Mouse (Mus musculus) lung, postnatal 0 days (tissue): ENCODE measurements at regions not wholly inside any gene's neighbourhood (a gene's known extent, or its start where the extent isn't known, plus 50 kb on each side); places are given as distances from the start of the nearest gene placed in this dataset.
A peak's percentile ranks its signal among the peaks of the same experiment; 100 is the strongest.

Experiments used
- ATAC-seq: fragments of 200-750 bp; cut with Nextera tagmentation; 2 replicates; pipeline ENCODE4 v1.8.0; 2017; ENCODE audit warnings: moderate library complexity
- DNase-seq: peaks from one replicate; pipeline ENCODE4 v3.0.0-alpha.2; 2016; ENCODE audit warnings: low spot score
- H3K27ac ChIP-seq: fragments of 300-500 bp; sonication (generic); 2 replicates; pipeline ENCODE4 v1.5.1; 2014; ENCODE audit warnings: antibody characterized with exemption, mild to moderate bottlenecking, low read length, mixed read lengths
- H3K27me3 ChIP-seq: fragments of 300-500 bp; sonication (generic); replicated peaks from 2 replicates; pipeline ENCODE4 v1.6.1; 2014; ENCODE audit warnings: low read length, mixed read lengths; ENCODE audit not compliant: insufficient read depth
- H3K36me3 ChIP-seq: fragments of 300-500 bp; sonication (generic); 2 replicates; pipeline ENCODE4 v1.6.1; 2014; ENCODE audit warnings: low read length, mixed read lengths; ENCODE audit not compliant: insufficient read depth
- H3K4me1 ChIP-seq: fragments of 300-500 bp; sonication (generic); 2 replicates; pipeline ENCODE4 v1.6.1; 2014; ENCODE audit warnings: antibody characterized with exemption, low read depth, low read length, mixed read lengths; ENCODE audit not compliant: insufficient read depth
- H3K4me2 ChIP-seq: fragments of 300-500 bp; sonication (generic); replicated peaks from 2 replicates; pipeline ENCODE4 v1.6.1; 2014; ENCODE audit warnings: low read depth, mild to moderate bottlenecking, low read length, moderate library complexity, mixed read lengths
- H3K4me3 ChIP-seq: fragments of 300-500 bp; sonication (generic); 2 replicates; pipeline ENCODE4 v1.5.1; 2014; ENCODE audit warnings: low read depth, low read length
- H3K9ac ChIP-seq: fragments of 300-500 bp; sonication (generic); replicated peaks from 2 replicates; pipeline ENCODE4 v1.6.1; 2014; ENCODE audit warnings: low read depth, mild to moderate bottlenecking
- H3K9me3 ChIP-seq: fragments of 300-500 bp; sonication (generic); 2 replicates; pipeline ENCODE4 v1.6.1; 2016; ENCODE audit warnings: low read length, mixed read lengths
- CTCF ChIP-seq: IDR thresholded peaks from 2 replicates; pipeline ENCODE4 v1.5.1; 2016; ENCODE audit warnings: antibody characterized with exemption, mild to moderate bottlenecking
- EP300 ChIP-seq: IDR thresholded peaks from 2 replicates; pipeline ENCODE4 v1.6.1; 2016; ENCODE audit warnings: antibody characterized with exemption, mild to moderate bottlenecking, control low read depth
- WGBS: fragments of 180-500 bp; shearing (Covaris S2); extraction: QIAGEN DNeasy Blood & Tissue Kit; methylation state at CpG from one replicate; pipeline ENCODE4 v1.1.7; 2014; 5-methylcytosine and 5-hydroxymethylcytosine counted together

DNA sequence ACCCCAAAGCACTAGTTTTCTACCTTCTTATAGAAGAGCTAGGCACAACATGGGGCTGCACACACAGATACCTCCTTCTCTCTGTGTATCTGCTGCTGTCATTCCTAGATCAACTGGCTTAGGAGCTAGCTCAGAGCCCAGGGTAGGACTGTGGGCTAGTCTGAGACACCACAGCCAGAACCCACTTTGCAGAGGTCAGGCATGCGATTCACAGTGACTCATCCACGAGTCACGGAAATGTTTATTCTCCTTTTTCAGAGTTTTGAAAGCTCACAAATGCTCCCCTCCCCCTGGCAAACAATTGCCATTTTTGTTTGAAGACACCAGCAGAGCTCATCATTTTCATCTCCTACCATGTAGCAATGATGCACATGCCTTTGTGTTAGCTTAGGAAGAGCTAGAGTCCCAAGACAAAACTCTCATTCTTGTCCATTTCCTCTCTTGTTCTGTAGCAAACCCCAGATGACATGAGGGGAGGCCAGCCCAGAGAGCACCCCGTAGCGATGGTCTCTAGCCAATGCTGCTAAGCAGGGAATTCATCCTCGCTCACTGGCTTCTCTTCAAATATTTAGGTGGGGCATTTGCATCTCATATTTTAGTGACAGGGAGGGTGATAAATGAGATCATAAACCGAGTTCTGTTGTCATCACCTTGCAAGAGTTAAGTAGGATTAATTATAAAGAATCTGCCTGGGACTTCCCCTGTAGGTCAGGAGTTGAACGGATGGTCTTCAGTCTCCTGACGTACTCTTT lies 108.4 kb upstream of the Twist2 start:
- no peak overlapping the region for H3K4me3 ChIP-seq
- ATAC-seq = no peak
- no peak for TF ChIP-seq CTCF
- TF ChIP-seq EP300 = no peak

DNA sequence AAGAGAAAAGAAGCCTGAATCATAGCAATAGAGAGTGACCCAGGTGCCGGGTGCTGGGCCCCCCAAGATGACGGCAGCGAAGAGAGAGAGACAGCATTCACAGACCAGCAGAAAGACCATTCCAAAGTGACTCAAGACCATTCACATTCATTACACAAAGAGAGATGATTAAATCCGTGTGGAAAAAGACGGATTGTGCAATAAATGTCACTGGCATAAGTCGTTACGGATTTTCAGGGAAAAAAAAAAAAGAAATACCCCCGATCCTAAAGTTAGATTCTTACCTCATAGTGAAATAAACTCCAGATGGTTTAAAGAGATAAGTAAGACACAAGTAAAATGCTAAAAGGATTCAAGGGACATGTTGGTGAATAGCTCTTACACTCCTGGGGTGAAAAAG lies 104.2 kb upstream of the Twist2 start:
- Histone ChIP-seq H3K4me2 (no peak overlapping the region), H3K27me3 (no peaks in the 10 kb centered on the region), H3K36me3 (no peaks in the 10 kb centered on the region), H3K9ac (no peak overlapping the region), H3K4me1 (no peaks in the 10 kb centered on the region), H3K4me3 (no peak overlapping the region), H3K9me3 (no peaks in the 10 kb centered on the region), H3K27ac (no peak overlapping the region)
- ATAC-seq = no peak
- no peak for TF ChIP-seq EP300
- no peak for TF ChIP-seq CTCF
- 67% methylated on average over 8 of the region's 8 CpGs for WGBS
- DNase-seq = peak; percentile 37

More for the DNA sequence above, 108.4 kb upstream of the Twist2 start:
- H3K4me1 ChIP-seq = no peaks in the 10 kb centered on the region
- no peaks in the 10 kb centered on the region for H3K36me3 ChIP-seq
- H3K27ac ChIP-seq = no peak overlapping the region
- no peak overlapping the region for H3K9ac ChIP-seq
- H3K4me2 ChIP-seq = no peak overlapping the region
- no peaks in the 10 kb centered on the region for H3K9me3 ChIP-seq
- 64% methylated on average over 9 of the region's 9 CpGs for WGBS
- no peak for DNase-seq
- H3K27me3 ChIP-seq = no peaks in the 10 kb centered on the region

DNA sequence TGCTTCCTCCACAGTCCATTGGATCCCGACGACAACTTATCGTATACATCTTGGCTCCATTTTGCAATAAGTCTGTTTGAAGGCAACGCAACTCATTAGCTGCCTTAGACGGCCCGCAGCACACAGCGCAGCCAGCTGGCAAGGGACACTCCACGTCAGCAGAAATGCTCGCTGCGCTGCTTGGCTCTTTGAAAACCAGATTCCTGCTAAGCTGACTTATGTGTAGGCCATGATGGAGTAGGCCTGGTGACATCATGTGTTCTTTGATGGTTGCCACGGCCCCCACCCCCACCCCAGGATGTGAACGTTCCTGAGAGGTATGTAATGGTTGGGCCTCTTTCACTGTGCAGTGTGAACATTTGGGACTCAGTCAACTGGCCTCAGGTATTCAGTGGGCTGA lies 99.8 kb upstream of the Twist2 start:
- DNase-seq (peak; percentile 60), ATAC-seq (peak; percentile 67)
- WGBS = 52% methylated on average over 12 of the region's 12 CpGs
- Histone ChIP-seq H3K9ac (no peak overlapping the region), H3K36me3 (no peaks in the 10 kb centered on the region), H3K27me3 (no peaks in the 10 kb centered on the region), H3K4me1 (no peaks in the 10 kb centered on the region), H3K27ac (no peak overlapping the region), H3K9me3 (no peaks in the 10 kb centered on the region), H3K4me3 (no peak overlapping the region), H3K4me2 (no peak overlapping the region)
- TF ChIP-seq EP300 (no peak), CTCF (no peak)

DNA sequence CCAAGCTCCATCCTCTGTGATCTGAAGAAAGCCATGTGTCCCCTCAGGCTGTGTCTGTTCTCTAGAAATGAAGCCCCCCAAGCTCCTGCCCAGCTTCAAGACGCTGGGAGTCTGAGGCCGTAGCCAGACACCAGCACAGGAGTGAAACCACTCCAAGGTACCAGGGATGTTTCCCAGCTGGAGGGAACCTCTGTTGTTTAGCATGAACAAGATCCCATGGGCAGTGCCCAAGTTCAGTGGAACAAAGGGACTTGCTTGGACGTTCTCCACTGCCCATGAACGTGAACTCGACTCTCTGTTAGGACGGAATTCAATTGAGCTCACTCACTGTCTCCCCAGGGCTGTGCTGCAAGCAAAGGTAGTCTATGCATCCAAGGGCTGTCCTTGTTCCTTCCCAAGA lies 99.2 kb upstream of the Twist2 start:
- DNase-seq (no peak), ATAC-seq (no peak)
- no peak for TF ChIP-seq EP300
- no peak for TF ChIP-seq CTCF
- H3K4me3 ChIP-seq = no peak overlapping the region
- H3K9me3 ChIP-seq = no peaks in the 10 kb centered on the region
- no peaks in the 10 kb centered on the region for H3K27me3 ChIP-seq
- no peaks in the 10 kb centered on the region for H3K4me1 ChIP-seq
- WGBS = 64% methylated on average over 6 of the region's 6 CpGs
- H3K36me3 ChIP-seq = no peaks in the 10 kb centered on the region
- no peak overlapping the region for H3K9ac ChIP-seq
- no peak overlapping the region for H3K4me2 ChIP-seq
- H3K27ac ChIP-seq = no peak overlapping the region

DNA sequence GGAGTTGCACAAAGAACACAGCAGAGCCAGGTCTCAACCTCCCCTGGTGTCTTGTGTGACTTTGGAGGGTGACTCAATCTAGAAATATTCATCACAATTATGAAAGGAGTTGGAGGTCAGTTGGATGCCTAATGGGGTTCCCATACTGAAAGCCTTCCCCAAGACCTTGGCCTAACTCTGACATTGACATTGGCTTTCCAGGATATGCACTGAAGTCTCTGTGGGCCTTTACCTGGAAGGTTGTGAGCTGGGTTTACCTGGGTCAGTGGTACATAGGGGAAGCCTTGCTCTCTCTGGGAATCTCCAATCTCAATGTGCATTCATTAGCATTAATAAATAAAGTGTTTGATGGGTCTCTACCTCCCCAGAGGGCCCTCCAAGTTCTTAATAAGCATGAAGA lies 98.5 kb upstream of the Twist2 start:
- DNase-seq (no peak), ATAC-seq (no peak)
- Histone ChIP-seq H3K36me3 (no peaks in the 10 kb centered on the region), H3K9ac (no peak overlapping the region), H3K27me3 (no peaks in the 10 kb centered on the region), H3K4me2 (no peak overlapping the region), H3K27ac (no peak overlapping the region), H3K4me3 (no peak overlapping the region), H3K9me3 (no peaks in the 10 kb centered on the region), H3K4me1 (no peaks in the 10 kb centered on the region)
- TF ChIP-seq CTCF (no peak), EP300 (no peak)

DNA sequence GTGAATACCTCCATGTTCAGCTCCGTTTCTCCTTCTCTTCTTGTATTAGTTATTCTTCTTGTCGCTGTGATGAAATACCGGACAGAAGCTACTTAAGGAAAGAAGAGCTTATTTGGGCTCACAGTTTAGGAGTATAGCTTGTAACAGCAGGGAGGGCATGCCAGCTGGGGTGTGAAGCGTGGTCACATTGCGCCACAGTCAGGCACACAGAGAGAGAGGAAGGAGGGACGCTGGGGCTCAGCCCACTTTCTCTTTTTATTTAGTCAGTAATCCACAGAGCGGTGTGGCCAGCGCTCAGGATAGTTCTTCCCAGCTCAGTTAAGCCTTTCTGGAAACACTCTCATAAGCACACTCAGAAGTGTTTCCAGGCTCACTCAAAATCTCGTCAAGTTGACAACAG lies 95.8 kb upstream of the Twist2 start:
- H3K4me2 ChIP-seq = no peak overlapping the region
- no peak overlapping the region for H3K9ac ChIP-seq
- ATAC-seq (peak; percentile 19; the same call in 1 of the 2 replicates), DNase-seq (peak; percentile 22)
- H3K36me3 ChIP-seq = no peaks in the 10 kb centered on the region
- H3K4me3 ChIP-seq = no peak overlapping the region
- H3K4me1 ChIP-seq = no peaks in the 10 kb centered on the region
- no peak overlapping the region for H3K27ac ChIP-seq
- TF ChIP-seq CTCF = no peak
- no peak for TF ChIP-seq EP300
- no peaks in the 10 kb centered on the region for H3K9me3 ChIP-seq
- 57% methylated on average over 9 of the region's 9 CpGs for WGBS
- H3K27me3 ChIP-seq = no peaks in the 10 kb centered on the region
